Mouse (Mus musculus): ENCODE data around the gene Pdia4.
"Not testable (repeated sequence)": the region's sequence is repeated elsewhere in the genome, so short reads cannot be mapped to it uniquely, and the experiment has no call there.

Pdia4 gene

GRCm38 (mm10) chr6:47762686-47763085, 50.5 kb downstream of the Pdia4 start:
- not testable (repeated sequence) for DNase-seq (ENCODE audit: low read depth, low spot score)

GRCm38 (mm10) chr6:47759406-47759805, 53.8 kb downstream of the Pdia4 start:
- not testable (repeated sequence) for DNase-seq (ENCODE audit: low read depth, low spot score)

GRCm38 (mm10) chr6:47757849-47758248, 55.4 kb downstream of the Pdia4 start:
- DNase-seq (ENCODE audit: low read depth, low spot score) = not testable (repeated sequence)

- not testable (repeated sequence) for DNase-seq (ENCODE audit: low read depth, low spot score)
Observed at GRCm38 (mm10) chr6:47757429-47757828, 55.8 kb downstream of the Pdia4 start.

- DNase-seq (ENCODE audit: low read depth, low spot score) = not testable (repeated sequence)
Observed at GRCm38 (mm10) chr6:47753144-47753543, 60.1 kb downstream of the Pdia4 start.

- not testable (repeated sequence) for DNase-seq (ENCODE audit: low read depth, low spot score)
Observed at GRCm38 (mm10) chr6:47748306-47748705, 64.9 kb downstream of the Pdia4 start.

- not testable (repeated sequence) for DNase-seq (ENCODE audit: low read depth, low spot score)
Observed at GRCm38 (mm10) chr6:47747886-47748285, 65.3 kb downstream of the Pdia4 start.
